Mouse (Mus musculus): ENCODE data around the gene Ppat.
"Not testable (repeated sequence)": the region's sequence is repeated elsewhere in the genome, so short reads cannot be mapped to it uniquely, and the experiment has no call there.

Ppat gene

DNA sequence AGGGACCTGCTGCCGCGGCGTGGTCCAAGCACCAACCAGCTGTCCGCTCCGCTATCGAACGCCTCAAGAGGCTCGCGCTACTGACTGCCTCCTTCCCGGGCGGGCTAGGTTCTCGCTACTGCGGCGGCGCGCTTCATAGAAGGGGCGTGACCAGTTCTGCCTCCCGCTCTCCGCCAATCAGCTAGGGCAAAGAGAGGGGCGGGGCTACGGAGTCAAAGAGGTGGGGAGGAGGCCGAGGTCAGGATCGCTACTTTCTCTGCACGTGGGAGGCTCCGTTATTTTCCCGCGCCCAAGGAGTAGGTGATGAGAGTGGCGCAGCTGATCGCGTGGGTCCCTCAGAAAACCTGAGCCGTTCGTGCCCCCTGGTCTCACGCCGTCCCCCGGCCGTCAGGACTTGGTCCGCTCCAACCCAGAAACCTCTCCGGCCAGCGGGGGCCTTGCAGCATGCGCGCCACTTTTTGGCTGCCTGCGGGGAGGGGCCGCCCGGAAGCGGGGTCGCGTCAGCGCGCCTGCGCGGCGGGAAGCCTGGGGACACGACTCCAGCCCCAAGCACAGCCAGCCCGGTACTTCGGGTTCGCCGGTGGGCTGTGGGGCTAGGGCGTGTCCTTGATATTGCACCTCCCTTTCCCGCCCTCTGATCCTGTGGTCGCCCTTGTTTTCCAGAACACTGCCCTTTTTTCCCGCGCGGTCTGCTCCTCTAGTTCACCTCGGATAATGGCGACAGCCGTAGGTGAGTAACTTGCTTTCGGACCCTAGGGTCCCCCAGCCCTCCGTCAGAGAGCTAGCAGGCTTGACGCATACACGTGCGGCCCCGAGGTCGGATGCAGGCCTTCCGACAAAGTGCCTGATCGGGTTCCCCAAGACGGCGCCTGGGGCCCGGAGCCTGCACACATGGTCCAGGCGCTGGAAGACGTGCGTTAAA is at the start of gene Ppat, which contains the start of gene Paics:
Gene Ppat, minus strand, starts transcription at position 473 of the 922 bp plus-strand sequence.
Gene Paics, plus strand, starts transcription at position 202 of the 922 bp plus-strand sequence.
- DNase-seq (ENCODE audit: extremely low read depth, low read depth) = peak; percentile 92

DNA sequence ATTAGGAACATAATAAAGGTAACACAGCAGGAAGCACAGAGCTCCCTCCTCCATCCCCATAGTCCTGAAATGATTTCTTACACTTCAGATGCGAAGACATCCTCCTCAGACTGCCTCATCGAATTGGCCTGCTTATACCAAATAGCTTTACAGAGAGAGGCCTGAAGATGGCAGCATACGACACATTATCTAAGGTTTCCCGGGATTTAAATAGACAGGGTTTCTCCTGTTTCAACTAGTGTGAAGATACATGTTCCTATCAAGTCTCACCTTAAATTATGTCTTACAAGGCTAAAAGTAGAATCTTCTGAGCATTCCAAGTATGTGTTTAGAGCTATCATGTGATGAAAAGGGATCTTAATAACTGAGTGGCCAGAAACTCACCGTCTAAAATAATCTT is 47.0 kb upstream of the Ppat start:
- peak; percentile 14 for DNase-seq (ENCODE audit: extremely low read depth, low read depth)

- peak; percentile 68 for DNase-seq (ENCODE audit: extremely low read depth, low read depth)
Observed at GRCm38 (mm10) chr5:76993174-76993814, 41.9 kb upstream of the Ppat start.

GRCm38 (mm10) chr5:76990789-76991188 is 39.4 kb upstream of the Ppat start:
- no peak for DNase-seq (ENCODE audit: extremely low read depth, low read depth)

DNA sequence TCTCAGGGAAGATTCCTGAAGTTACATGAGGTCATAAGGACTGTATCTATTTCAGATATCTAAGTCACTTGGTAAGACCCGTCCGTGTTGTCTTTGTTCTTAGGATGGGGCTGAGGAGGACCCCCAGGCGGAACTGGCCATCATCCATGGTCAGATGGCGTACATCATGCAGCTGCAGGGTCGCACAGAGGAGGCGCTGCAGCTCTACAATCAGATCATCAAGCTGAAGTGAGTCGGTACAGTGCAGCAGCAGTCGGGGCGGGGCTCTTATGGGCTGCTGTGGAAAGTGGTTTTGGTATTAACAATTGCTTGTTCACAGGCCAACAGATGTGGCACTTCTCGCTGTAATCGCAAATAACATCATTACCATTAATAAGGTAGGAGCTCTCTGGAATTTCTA is 32.6 kb upstream of the Ppat start:
- no peak for DNase-seq (ENCODE audit: extremely low read depth, low read depth)

GRCm38 (mm10) chr5:76975736-76976135 is 24.4 kb upstream of the Ppat start:
- no peak for DNase-seq (ENCODE audit: extremely low read depth, low read depth)

- no peak for DNase-seq (ENCODE audit: extremely low read depth, low read depth)
Observed at GRCm38 (mm10) chr5:76974554-76975285, 23.3 kb upstream of the Ppat start, which contains the start of gene Srp72. Srp72 (plus strand) TSS chr5:76974683.

DNA sequence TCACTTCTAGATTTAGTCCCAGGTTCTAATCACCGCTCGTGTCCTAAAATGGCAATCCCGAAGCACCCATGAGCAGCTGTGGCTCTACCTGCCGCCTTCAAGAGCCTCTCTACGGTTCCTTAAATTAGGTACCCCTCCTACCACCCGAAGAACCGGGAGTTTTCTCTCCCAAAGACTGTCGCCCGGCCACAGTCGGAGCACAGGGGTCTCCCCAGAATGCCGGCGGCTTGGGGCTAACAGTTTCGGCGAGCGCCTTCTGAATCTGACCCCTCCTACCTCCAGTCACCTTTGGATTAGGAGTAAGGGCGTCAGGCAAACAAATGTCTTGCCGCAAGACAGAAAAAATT is 22.8 kb upstream of the Ppat start:
- no peak for DNase-seq (ENCODE audit: extremely low read depth, low read depth)

DNA sequence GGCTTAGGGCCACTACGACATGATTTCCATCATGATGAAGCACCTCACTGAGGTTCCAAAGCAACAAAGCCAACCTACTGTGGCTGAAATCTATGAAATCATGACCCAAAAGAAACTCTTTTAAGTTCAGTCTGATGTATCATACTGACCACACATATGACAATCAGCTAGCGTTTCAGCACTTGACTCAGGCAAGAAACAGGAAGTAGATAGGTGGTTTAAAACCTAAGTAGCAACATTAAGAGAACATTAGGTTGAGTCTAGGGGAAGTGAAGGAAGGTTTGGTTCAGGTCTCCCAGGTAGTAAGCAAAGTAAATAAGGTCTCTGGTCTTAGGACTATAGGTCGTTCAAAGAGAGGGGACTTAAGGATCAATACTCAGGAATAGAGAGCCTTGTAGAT is 22.1 kb upstream of the Ppat start:
- DNase-seq (ENCODE audit: extremely low read depth, low read depth) = no peak

- DNase-seq (ENCODE audit: extremely low read depth, low read depth) = not testable (repeated sequence)
Observed at GRCm38 (mm10) chr5:76971115-76971514, 19.7 kb upstream of the Ppat start.

DNA sequence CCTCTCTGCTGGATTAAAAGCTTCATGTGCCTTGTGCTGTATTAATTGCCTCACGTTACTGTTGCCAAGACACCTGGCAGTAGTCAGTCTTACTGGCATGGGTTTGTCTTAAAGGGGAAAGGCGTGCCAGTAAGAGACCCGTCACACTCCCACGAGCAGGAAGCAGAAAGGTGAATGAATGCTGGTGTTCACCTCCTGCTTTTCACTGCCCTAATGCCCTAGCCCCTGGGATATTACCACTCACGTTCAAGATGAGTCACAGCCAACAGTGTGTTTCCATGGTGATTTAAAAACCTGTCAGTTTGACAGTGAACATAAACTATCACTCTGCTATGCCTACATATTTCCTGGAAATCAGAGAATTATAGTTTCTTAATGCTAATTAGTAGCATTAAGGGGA is 17.9 kb upstream of the Ppat start:
- no peak for DNase-seq (ENCODE audit: extremely low read depth, low read depth)

DNA sequence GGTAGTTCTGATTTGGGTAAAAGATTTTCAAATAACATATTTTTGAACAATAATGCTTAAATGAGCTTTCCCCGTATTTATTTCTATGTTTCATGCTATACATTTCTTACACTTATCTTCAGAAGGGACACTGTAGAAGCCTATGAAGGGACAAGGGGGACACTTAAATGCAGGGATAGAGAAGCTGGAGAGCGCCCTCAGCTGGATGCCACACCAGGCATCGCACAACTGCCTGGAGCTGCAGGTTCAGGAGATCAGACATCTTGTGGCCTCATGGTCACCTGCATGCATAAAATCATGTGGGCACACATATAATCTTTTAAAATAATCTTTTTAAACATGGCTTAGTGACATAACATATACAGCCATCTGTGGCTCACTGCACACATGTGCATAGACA is 13.3 kb upstream of the Ppat start:
- no peak for DNase-seq (ENCODE audit: extremely low read depth, low read depth)

GRCm38 (mm10) chr5:76962545-76962944 is 11.2 kb upstream of the Ppat start:
- DNase-seq (ENCODE audit: extremely low read depth, low read depth) = no peak

- no peak for DNase-seq (ENCODE audit: extremely low read depth, low read depth)
Observed at GRCm38 (mm10) chr5:76959587-76959986, 8.2 kb upstream of the Ppat start.

DNA sequence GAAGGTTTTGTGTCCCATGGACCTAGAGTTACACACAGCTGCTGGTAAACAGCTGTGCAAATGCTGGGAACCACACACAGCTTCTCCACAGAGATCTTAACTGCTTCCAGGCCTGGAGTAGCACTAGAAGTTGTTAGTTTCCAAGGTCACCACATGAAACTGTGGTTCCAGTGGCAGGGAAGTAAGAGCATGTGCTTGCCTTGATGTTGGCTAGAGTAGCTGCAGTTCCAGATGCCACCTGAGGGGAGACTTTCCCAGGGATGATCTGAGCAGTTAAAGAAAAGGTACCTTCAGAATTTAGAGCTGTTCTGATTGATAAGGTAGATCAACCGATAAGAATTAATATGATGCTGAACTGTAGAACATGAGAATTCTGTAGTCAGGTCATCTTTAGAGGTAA is 6.6 kb upstream of the Ppat start:
- no peak for DNase-seq (ENCODE audit: extremely low read depth, low read depth)

DNA sequence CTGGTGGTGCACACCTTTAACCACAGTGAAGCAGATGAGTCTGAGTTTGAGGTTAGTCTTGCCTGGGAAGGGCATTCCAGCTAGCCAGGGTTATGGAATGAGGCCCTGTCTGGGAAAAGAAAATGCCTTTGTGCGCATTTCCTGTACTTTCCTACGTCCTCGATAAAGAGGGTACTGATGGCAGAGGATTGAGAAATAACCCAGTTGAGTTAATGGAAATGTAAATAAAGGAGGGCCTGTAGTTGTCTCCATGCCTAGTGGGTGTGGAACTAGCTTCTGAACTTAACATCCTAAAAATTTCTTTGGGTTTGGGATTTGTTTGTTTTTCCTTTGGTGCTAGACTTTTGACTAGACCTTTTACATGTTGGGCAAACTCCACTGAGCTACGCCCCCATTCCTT is 4.1 kb upstream of the Ppat start:
- no peak for DNase-seq (ENCODE audit: extremely low read depth, low read depth)

DNA sequence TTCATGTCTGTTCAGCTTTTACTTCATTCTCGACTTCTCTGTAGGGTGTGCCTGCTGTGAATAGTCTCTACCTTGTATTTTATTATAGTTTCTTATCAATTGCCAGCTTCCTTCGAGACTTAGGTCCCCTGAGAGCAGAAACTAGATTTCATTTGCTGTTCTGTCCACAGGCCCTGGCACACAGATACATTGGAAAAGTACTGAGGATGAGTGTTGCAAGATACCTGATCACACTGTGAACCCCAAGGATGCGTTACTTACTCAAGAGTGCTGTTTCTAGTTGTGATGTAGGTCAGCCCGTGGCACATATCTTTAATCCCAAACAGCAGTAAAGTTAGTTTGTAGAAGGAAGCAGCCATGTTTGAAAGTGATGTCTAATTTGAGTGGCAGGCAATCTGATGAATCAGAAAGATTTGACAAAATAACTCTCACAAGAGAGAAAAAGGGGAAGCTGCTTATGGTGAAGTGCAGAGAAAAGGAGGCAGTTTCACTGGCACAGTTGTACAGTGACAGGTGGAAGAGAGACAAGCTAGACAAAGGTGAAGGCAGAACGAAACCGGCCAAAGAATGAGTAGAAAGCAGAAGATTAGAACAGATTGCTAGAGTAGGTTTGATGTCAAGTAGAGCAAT is 3.0 kb upstream of the Ppat start:
- DNase-seq (ENCODE audit: extremely low read depth, low read depth) = no peak

DNA sequence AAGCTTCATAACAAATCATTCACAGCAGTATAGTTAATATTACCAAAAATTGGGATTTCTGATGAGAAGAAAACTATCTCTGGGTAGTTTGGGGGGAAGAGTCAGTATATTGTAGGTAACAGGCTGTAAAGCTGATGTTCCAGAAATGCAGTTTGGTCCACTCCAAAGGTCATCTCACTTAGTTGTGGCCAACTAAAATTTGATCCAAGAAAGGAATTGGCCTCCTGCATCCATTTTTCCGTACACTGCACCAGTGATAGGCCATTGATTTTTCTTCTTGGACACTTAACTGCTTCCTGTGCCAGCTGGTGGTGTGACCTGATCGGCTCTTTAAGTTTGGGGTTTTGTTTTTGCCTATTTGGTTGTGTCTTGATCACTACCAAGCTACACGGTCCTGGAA is 2.4 kb upstream of the Ppat start:
- DNase-seq (ENCODE audit: extremely low read depth, low read depth) = no peak

GRCm38 (mm10) chr5:76952112-76953040 is 998 bp upstream of the Ppat start:
- DNase-seq (ENCODE audit: extremely low read depth, low read depth) = no peak

DNA sequence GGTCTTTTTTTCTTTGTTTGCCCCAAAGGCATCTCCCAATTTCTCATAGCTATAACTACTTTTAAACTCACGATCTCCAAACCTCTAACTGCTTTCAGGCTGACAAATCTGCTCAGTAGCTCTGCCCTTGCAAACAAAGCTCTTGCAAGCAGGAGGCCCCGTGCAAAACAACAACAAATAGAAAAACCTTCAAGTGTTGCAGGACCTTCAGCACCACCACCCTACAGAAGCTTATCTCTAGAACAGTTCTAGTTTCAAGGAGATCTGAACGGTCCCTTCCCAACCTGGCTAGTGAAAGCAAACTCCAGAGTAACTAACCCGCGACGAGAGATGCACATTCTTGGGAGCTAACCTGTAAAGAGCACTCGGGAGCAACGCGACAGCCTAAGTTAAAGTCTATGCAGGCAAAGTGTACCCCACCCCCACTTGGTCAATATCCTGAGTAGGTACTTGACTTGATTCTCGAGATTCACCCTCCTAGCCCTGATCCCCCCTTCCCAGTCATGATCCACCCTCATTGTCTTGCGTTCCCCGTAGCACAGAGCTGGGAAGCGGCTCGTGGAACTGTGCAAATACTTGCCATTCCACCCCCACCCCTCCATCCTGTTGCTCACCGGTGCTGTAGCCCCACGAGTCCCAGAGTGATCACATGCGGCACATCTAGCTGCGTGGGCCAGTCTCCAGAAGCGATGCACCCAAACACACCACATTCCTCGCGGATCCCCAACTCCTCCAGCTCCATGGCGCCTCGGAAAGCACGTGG is 854 bp downstream of the Ppat start:
- no peak for DNase-seq (ENCODE audit: extremely low read depth, low read depth)
